ENCODE assay signal across 20 mouse cellular contexts in genomic region chr19:58377969-58378368, GRCm38 (mm10).
DNase-seq lines count a peak whose midpoint lies in the region; ATAC-seq and TF ChIP-seq lines count a peak whose summit lies in the region.
"Had no signal": no experiment of that assay in that cellular context is flagged by ENCODE, and none has a peak within 500 bp of the region (broad histone marks: within the 10 kb centered on the region; RNA-seq: fewer than 3 reads in every experiment).

No protein-coding gene starts in this region.

- H3K4me3 ChIP-seq in intestine, embryonic 15.5 days (replicated peaks): no peak overlapping the region
- no peak overlapping the region for H3K4me3 ChIP-seq in intestine, postnatal 0 days (ENCODE audit: low read depth, low read length)
- H3K4me3 ChIP-seq in midbrain, embryonic 12.5 days: no peak overlapping the region
- H3K4me3 ChIP-seq in midbrain, embryonic 13.5 days (replicated peaks): no peak overlapping the region
- no peak overlapping the region for H3K4me3 ChIP-seq in intestine, embryonic 16.5 days (ENCODE audit: low read length)
- H3K4me3 ChIP-seq: embryonic facial prominence, embryonic 12.5 days; gastrocnemius, adult 2 months; hindbrain, embryonic 10.5 days; limb, embryonic 10.5 days; lung, embryonic 15.5 days; megakaryocyte, embryonic 14.5 days had no signal

- H3K27me3 ChIP-seq in intestine, embryonic 15.5 days (replicated peaks): no peaks in the 10 kb centered on the region
- H3K27me3 ChIP-seq in intestine, postnatal 0 days (replicated peaks; ENCODE audit: control insufficient read depth, insufficient read depth, low read length): no peaks in the 10 kb centered on the region
- H3K27me3 ChIP-seq in midbrain, embryonic 12.5 days: no peaks in the 10 kb centered on the region
- H3K27me3 ChIP-seq in midbrain, embryonic 13.5 days: no peaks in the 10 kb centered on the region
- H3K27me3 ChIP-seq in intestine, embryonic 16.5 days (replicated peaks; ENCODE audit: control insufficient read depth, insufficient read depth, low read length): no peaks in the 10 kb centered on the region
- H3K27me3 ChIP-seq: embryonic facial prominence, embryonic 12.5 days; lung, embryonic 15.5 days had no signal

- 43% methylated on average over 8 of the region's 8 CpGs for WGBS in intestine, embryonic 15.5 days
- WGBS in intestine, postnatal 0 days: 28% methylated on average over 8 of the region's 8 CpGs
- WGBS in midbrain, embryonic 12.5 days: 84% methylated on average over 8 of the region's 8 CpGs
- WGBS in midbrain, embryonic 13.5 days: 76% methylated on average over 8 of the region's 8 CpGs
- 38% methylated on average over 8 of the region's 8 CpGs for WGBS in intestine, embryonic 16.5 days

- no peak overlapping the region for H3K27ac ChIP-seq in intestine, embryonic 15.5 days
- no peak overlapping the region for H3K27ac ChIP-seq in intestine, postnatal 0 days (ENCODE audit: low read depth, low read length)
- H3K27ac ChIP-seq in midbrain, embryonic 12.5 days (replicated peaks): peak overlapping the region; percentile 15; the same call in 1 of the 2 replicates
- H3K27ac ChIP-seq in midbrain, embryonic 13.5 days: no peak overlapping the region
- no peak overlapping the region for H3K27ac ChIP-seq in intestine, embryonic 16.5 days (ENCODE audit: low read length)
- H3K27ac ChIP-seq: embryonic facial prominence, embryonic 12.5 days; gastrocnemius, adult 2 months; hindbrain, embryonic 10.5 days; limb, embryonic 10.5 days; lung, embryonic 15.5 days had no signal

- no peak overlapping the region for H3K4me2 ChIP-seq in intestine, embryonic 15.5 days (replicated peaks)
- no peak overlapping the region for H3K4me2 ChIP-seq in intestine, postnatal 0 days (replicated peaks; ENCODE audit: low read depth)
- H3K4me2 ChIP-seq in midbrain, embryonic 12.5 days (replicated peaks): no peak overlapping the region
- H3K4me2 ChIP-seq in midbrain, embryonic 13.5 days (replicated peaks): no peak overlapping the region
- H3K4me2 ChIP-seq in intestine, embryonic 16.5 days (ENCODE audit: low read depth, low read length): no peak overlapping the region
- H3K4me2 ChIP-seq: embryonic facial prominence, embryonic 12.5 days; liver, embryonic 11.5 days; lung, embryonic 15.5 days had no signal

- H3K4me1 ChIP-seq in intestine, embryonic 15.5 days (replicated peaks): 0 out of 2 replicates have a peak, but pooled peaks cover 10% of the 10 kb centered on the region
- H3K4me1 ChIP-seq in intestine, postnatal 0 days (replicated peaks; ENCODE audit: control insufficient read depth, insufficient read depth, low read length): no peaks in the 10 kb centered on the region
- H3K4me1 ChIP-seq in midbrain, embryonic 12.5 days: 0 out of 2 replicates have a peak, but pooled peaks cover 6% of the 10 kb centered on the region
- H3K4me1 ChIP-seq in midbrain, embryonic 13.5 days (replicated peaks): peaks cover 8% of the 10 kb centered on the region; the same call in 1 of the 2 replicates
- no peaks in the 10 kb centered on the region; the same call in 1 of the 2 replicates for H3K4me1 ChIP-seq in intestine, embryonic 16.5 days (ENCODE audit: control insufficient read depth, insufficient read depth, low read length)
- H3K4me1 ChIP-seq: megakaryocyte, embryonic 14.5 days had no signal

- ATAC-seq in intestine, embryonic 15.5 days: peak; percentile 66; the same call in 1 of the 2 replicates
- ATAC-seq in intestine, postnatal 0 days: no peak
- ATAC-seq in midbrain, embryonic 12.5 days (ENCODE audit: low FRiP score, low read depth): no peak
- no peak for ATAC-seq in midbrain, embryonic 13.5 days
- ATAC-seq in intestine, embryonic 16.5 days: peak; percentile 53; the same call in 1 of the 2 replicates
- ATAC-seq: forebrain, postnatal 0 days had no signal

- no peak overlapping the region for H3K9ac ChIP-seq in intestine, embryonic 15.5 days
- no peak overlapping the region for H3K9ac ChIP-seq in intestine, postnatal 0 days (ENCODE audit: low read depth, low read length)
- H3K9ac ChIP-seq in midbrain, embryonic 12.5 days (replicated peaks): no peak overlapping the region
- no peak overlapping the region for H3K9ac ChIP-seq in midbrain, embryonic 13.5 days (replicated peaks)
- H3K9ac ChIP-seq in intestine, embryonic 16.5 days (ENCODE audit: low read depth, low read length): no peak overlapping the region
- H3K9ac ChIP-seq: embryonic facial prominence, embryonic 12.5 days; forebrain, postnatal 0 days; lung, embryonic 15.5 days had no signal

- intact Hi-C loops in heart, postnatal 10 days (cut with DNase I): no loop called here

- no peak for TF ChIP-seq CTCF in intestine, postnatal 0 days (IDR thresholded peaks at IDR 0.05; ENCODE audit: low read depth)

- no peaks in the 10 kb centered on the region for H3K36me3 ChIP-seq in intestine, embryonic 15.5 days
- H3K36me3 ChIP-seq in intestine, postnatal 0 days (ENCODE audit: control insufficient read depth, insufficient read depth): no peaks in the 10 kb centered on the region
- H3K36me3 ChIP-seq in midbrain, embryonic 12.5 days: no peaks in the 10 kb centered on the region
- H3K36me3 ChIP-seq in midbrain, embryonic 13.5 days: no peaks in the 10 kb centered on the region
- H3K36me3 ChIP-seq in intestine, embryonic 16.5 days (ENCODE audit: control insufficient read depth, insufficient read depth, low read length): no peaks in the 10 kb centered on the region
- H3K36me3 ChIP-seq: embryonic facial prominence, embryonic 12.5 days; hindbrain, embryonic 10.5 days; limb, embryonic 10.5 days; lung, embryonic 15.5 days had no signal

- DNase-seq in MN1 (ENCODE audit: low spot score): peak; percentile 21
- DNase-seq in heart, postnatal 10 days: no peak
- no peak for DNase-seq in left cerebral cortex, adult 11 months (ENCODE audit: low spot score)
- DNase-seq: cerebellum, postnatal 36 days; forebrain, postnatal 0 days; gastrocnemius, adult 2 months; heart, adult 18-20 months; kidney, adult 11 months; thymus, postnatal 36 days had no signal

- H3K9me3 ChIP-seq in intestine, embryonic 15.5 days: no peaks in the 10 kb centered on the region
- H3K9me3 ChIP-seq in intestine, postnatal 0 days (ENCODE audit: control insufficient read depth): no peaks in the 10 kb centered on the region
- no peaks in the 10 kb centered on the region for H3K9me3 ChIP-seq in midbrain, embryonic 12.5 days
- no peaks in the 10 kb centered on the region for H3K9me3 ChIP-seq in midbrain, embryonic 13.5 days
- H3K9me3 ChIP-seq in intestine, embryonic 16.5 days (ENCODE audit: control insufficient read depth, low read length): no peaks in the 10 kb centered on the region
- H3K9me3 ChIP-seq: embryonic facial prominence, embryonic 12.5 days; hindbrain, embryonic 10.5 days; limb, embryonic 10.5 days; lung, embryonic 15.5 days; megakaryocyte, embryonic 14.5 days had no signal

Comparison
In these comparisons a context has a peak if more than half of its experiments do, and no peak if none do; other contexts are left out.
1. ATAC-seq: peak in intestine, embryonic 15.5 days (single experiment) and intestine, embryonic 16.5 days (single experiment); none in intestine, postnatal 0 days (single experiment), midbrain, embryonic 12.5 days (single experiment) and midbrain, embryonic 13.5 days (single experiment).